Mouse (Mus musculus): ENCODE results near the gene Tshz2.
"Not testable (repeated sequence)": the region's sequence is repeated elsewhere in the genome, so short reads cannot be mapped to it uniquely, and the experiment has no call there.

Gene Tshz2

GRCm38 (mm10) chr2:169632338-169633151 is at the start of gene Tshz2:
Gene Tshz2, plus strand, starts transcription at chr2:169633013.
- peak; percentile 85 for DNase-seq (ENCODE audit: low spot score)

GRCm38 (mm10) chr2:169583476-169583875 is 49.3 kb upstream of the Tshz2 start:
- no peak for DNase-seq (ENCODE audit: low spot score)

DNA sequence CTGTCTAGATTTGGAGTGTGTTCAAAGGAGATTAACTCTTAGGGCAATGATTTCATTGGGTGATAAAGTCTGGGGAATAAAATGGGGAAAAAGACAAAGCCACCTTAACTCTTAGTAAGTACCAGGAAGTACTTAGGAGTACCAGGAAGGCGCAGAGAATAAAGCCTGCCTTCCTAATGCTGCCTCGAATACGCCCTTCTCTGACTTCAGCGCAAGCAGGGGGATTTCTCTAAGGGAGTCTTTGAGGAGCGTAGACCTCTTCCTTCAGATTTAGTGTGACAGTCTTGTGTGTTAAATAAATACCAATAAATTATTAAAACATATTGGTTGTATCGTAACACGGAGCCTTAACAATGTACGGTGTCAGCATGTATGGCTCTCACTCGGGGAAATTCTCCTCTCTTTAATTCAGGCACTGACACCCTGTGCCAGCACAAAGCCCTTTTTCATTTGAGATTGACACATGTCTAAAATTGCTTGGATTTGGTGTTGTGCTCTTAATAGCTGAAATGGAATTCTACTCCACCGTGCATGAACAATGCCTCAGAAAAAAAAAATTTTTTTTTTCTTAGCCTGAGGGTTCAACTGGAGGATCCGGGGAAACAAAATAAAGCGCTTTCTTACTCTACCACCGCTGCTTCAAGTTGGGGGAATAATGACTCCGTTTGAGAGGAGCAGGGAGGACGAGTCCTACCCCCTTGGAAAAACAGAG is 47.9 kb upstream of the Tshz2 start:
- no peak for DNase-seq (ENCODE audit: low spot score)

DNA sequence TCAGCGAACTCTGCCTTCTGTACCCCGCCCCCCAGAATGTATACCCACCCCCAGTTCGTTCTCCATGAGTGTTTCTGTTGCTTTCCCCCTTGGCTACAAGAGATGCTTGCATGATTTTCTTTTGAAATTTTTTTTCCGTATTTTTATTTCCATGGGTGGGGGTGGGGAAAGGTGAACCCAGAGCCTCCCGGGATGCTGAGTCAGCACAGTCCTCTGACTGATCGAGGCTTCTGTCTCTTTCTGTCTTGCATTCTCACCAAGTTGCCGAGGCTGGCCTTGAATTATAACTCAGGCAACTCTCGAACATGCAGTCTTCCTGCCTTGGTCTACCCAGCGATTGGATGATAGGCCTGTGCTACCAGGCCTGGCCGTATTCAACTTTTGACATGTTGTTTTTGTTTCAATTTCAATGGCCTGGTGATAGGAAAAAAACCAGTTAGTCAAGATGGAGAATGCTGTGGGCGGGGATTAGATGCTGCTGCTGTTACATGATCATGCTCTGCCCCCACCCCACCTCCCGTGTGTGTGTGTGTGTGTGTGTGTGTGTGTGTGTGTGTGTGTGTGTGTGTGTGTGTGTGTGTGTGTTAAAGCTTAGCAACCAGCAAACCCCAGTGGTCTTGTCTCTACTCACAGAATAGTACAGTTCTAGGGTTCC is 47.1 kb upstream of the Tshz2 start:
- DNase-seq (ENCODE audit: low spot score), result no peak

- no peak for DNase-seq (ENCODE audit: low spot score)
Observed at GRCm38 (mm10) chr2:169586688-169587087, 46.1 kb upstream of the Tshz2 start.

GRCm38 (mm10) chr2:169587645-169588044 is 45.2 kb upstream of the Tshz2 start, which contains the start of gene Gm11011:
Gene Gm11011, minus strand, starts transcription at chr2:169587745.
- not testable (repeated sequence) for DNase-seq (ENCODE audit: low spot score)

DNA sequence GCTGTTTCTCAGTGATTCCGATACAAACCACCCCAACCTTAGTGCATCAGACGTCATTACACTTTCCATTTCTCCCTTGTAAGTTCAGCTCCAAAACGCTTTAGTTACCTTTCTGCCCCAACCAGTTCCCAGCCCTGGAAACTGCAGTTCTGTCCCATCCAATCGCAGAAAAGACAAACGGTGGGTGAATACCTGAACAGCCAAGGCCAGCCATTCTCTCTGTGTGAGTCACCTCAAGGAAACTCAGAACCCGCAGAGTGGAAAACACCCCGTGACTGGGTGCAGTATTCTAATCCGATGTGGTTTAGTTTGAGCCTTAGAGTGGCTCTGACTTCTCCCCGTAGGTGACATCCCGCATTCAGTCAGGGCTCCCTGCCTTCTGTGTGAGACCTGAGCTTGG is 43.1 kb upstream of the Tshz2 start:
- DNase-seq (ENCODE audit: low spot score), result no peak

DNA sequence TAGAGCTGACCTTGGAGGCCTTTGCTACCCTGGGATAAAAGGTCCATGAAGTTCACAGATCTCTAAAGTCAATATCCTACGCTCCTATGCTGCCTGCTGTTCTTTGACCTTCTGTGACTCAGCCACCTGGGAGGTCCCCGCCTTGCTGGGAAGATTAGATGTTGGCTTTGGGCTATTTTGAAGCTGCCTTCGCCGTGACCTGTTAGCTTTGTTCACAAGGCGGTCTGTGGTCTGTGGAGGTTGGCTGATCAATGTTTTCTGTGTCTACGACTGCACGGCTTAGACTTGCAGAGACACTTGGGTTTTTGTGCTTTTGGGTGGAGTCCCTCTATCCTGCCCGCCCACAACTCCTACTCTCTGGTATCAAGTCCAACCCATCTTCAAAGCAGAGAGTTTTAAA is 42.4 kb upstream of the Tshz2 start:
- no peak for DNase-seq (ENCODE audit: low spot score)

DNA sequence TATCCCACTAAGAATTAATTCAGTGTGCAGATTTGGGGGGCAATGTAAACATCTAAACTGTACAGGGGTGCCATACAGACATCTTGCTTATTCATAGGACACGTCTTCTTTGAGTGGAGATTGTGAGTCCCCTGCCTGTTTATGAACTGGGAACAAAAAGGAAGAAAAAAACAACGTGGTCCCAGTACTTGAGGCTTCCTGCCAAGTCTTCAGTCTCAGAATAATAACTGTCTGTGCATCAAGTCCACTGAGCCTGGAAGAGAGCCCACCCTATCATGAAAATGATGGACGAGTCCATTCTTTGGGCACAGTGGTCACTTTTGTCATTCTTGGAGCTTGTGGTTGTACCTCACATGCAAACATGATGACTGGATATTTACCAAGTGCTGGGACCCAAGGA is 39.1 kb upstream of the Tshz2 start:
- no peak for DNase-seq (ENCODE audit: low spot score)

DNA sequence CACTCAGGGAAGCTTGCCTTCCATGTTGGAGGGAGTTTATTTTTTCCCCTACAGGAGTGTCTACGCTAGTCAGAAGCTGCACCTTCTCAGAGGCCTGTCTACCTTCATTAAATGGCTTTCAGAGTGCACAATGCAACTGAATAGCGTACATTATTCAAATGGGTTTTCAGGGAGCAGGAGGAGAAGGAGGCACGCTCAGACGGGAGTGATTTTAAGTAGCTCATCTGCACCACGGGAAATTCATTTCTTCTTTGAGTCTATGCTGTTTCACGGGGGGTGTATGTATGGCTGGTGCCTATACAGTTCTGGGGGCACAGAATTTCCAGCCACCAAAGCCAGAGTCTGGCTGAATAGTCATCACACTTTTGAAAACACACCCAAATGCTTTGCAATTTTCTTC is 35.5 kb upstream of the Tshz2 start:
- DNase-seq (ENCODE audit: low spot score), result no peak

DNA sequence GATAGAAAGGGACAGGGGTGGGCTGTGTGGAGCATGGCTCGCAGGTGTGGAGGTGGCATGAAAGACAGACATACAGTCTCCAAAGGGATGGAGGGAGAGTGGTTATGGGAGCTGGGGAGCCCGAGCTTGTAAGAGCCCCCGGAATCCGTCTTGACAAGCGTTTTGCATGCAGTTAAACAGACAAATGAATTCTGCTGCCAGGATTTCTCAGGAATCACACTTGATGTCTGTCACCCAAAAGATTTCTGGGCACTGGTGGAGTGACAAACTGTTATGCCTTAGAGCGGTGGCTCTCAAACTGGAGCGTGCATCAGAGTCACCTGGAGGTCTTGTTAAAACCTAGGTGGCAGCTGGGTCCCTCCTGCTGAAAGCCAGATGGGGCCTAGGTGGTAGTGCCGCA is 34.8 kb upstream of the Tshz2 start:
- DNase-seq (ENCODE audit: low spot score), result no peak

DNA sequence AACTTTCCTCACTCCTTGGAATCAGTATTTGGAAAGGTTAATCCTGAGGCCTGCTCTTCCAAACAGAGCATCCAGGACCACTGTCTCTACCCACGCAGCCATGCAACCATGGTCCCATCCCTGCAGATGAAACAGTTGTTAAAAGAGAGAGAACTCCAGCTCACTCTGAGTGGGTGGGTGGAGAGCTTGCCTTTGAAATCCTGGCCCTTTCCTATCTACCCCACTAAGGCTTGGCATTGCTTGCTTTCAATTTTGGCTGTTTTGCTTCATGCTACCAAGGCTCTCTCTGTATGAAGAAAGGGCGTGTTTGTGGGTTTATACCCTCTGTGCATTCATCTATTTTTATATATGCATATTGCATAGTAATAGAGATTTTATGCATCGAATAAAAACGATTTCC is 33.2 kb upstream of the Tshz2 start:
- DNase-seq (ENCODE audit: low spot score), result no peak

DNA sequence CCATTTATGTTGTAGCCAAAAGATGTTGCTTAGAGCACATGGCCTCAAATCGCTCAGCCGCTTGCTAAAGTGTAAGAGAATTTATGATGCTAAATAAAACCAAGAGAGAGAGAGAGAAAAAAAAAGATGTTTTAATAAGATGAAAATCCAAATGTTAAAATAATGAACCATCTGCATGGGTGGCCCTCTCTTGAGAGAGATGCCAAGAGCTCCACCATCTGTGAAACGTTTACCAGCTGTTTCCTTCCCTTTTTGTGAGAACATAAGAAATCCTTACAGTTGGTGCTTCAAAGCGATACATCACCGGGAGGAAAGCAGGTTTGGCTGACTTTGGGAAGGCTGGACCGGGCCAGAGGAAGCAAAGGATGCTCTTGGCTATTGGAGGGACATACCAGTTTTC is 32.6 kb upstream of the Tshz2 start:
- DNase-seq (ENCODE audit: low spot score), result no peak

- DNase-seq (ENCODE audit: low spot score), result no peak
Observed at GRCm38 (mm10) chr2:169606901-169607678, 25.7 kb upstream of the Tshz2 start.

- no peak for DNase-seq (ENCODE audit: low spot score)
Observed at GRCm38 (mm10) chr2:169607787-169608186, 25.0 kb upstream of the Tshz2 start.

DNA sequence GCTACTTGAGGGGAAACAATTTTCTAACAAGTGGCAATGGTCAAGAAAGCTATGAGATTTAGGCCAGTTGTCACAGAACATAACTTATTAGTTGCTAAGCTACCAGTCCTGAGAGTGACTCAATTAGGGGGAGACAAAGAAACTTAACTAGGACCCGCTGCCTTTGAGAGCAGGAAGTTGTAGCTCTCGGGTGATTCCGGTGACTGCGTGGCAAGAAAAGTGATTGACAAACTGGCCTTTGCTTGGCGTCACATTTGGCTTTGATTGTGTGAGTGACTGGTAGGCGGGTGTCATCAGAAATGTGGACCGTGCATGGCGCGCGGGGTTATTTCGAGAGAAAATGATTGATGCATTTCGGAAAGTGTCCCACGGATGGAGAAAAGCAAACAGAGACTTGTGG is 22.9 kb upstream of the Tshz2 start:
- DNase-seq (ENCODE audit: low spot score), result peak; percentile 57

- DNase-seq (ENCODE audit: low spot score), result no peak
Observed at GRCm38 (mm10) chr2:169610882-169611281, 21.9 kb upstream of the Tshz2 start.

DNA sequence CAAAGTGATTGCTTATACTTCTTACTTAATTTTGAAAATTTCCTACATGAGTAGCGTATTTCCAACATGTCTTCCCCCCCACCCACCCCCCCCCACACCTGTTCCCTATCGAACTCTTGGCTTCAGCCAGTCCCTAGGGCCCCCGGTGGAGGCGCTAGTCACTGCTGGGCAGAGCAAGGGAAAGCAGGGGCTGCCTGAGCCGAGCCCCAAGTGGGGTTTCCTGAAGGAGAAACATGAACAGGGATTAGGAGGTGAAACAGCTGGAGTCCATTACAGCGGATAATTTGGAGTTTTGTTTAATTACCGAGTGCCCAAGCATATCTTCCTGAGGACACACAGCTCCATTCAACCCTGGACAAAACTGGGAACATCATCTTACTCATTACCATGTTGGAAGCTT is 21.3 kb upstream of the Tshz2 start:
- DNase-seq (ENCODE audit: low spot score), result peak; percentile 56

GRCm38 (mm10) chr2:169614683-169615082 is 18.1 kb upstream of the Tshz2 start:
- DNase-seq (ENCODE audit: low spot score), result no peak

DNA sequence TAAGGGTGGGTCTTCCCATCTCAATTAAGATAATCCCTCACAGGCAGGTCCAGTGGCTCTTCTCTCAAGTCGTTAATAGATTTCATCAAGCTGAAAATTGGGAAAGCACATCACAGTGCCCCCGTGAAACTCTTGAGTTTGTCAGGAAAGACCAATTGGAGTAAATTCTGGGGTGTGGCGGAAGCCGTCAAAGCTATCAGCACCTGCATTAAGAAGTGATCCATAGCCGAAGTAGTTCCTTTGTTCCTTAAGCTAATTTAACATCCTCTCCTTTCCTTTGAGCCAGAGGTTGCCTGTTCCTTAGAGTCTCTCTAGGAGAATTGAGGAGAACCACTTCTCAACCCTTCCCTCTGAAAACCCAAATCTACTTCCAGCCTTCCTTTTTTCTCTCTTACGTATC is 16.8 kb upstream of the Tshz2 start:
- no peak for DNase-seq (ENCODE audit: low spot score)

DNA sequence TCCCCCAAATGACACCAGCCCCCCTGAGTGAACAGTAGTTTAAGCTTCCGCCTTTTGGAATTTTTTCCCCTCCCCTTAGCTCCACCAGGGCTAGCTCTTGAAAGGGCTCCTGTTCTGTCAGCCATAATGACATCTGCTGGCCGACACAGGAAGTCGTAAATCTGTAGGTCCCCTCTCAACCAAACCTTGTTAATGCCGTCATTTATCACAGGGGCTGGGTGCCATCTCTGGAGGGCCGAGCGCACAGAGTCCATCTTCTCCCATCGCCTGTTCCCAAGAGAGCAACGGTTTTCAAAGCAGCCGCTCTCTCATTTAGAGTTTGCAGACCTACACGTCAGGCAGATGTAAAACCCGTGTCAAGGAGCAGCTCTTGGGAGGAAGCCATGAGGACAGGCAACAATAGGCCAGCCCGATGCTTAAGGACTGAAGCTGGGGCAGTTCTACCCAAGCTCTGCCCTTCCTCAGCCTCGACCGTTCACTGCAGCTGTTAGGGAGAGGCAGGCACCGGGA is 11.6 kb upstream of the Tshz2 start:
- peak; percentile 76 for DNase-seq (ENCODE audit: low spot score)

- DNase-seq (ENCODE audit: low spot score), result no peak
Observed at GRCm38 (mm10) chr2:169630070-169630469, 2.7 kb upstream of the Tshz2 start.

Data from embryo, embryonic 10.5 days (tissue).